In the genomic region with DNA sequence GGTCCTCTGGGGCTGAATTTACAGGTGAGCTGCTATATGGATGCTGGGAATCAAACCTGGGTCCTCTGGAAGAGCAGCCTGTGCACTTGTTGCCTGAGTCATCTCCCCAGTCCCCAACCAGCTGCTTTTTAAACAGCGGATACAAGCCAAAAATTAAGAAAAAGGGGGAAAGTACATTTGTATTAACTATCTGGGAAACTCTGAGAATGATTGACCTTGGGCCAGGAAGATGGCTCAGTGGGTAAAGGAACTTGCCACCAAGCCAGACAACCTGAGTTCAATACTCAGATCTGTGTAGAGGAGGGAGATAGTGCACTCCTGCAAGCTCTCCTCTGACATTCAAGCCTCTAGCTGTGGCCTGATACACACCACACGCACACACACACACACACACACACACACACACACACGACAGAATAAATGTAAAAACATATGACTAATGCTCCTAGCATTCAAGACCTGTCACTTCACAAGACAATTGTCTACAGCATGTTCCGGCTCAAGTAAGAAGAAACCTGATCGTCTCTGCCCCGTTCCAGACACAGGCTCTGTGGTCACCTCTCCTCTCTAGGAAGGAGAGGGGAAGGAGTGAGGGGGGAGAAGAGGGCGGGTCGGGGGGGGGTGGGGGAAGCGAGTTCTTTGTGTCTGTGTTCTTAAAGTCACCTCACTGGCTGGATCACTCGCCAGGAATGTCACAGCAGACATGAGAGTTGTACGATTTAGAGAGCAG, we compare ENCODE assay signal across 17 mouse cellular contexts. TPM values are rescaled to one million over a fixed set of nuclear protein-coding genes. Genes with fewer than 3 reads are reported as not detected.
DNase-seq lines count a peak whose midpoint lies in the region; ATAC-seq lines count a peak whose summit lies in the region.
"Had no signal": no experiment of that assay in that cellular context is flagged by ENCODE, and none has a peak within 500 bp of the region (broad histone marks: within the 10 kb centered on the region; RNA-seq: fewer than 3 reads in every experiment).

No protein-coding gene starts in this region.

- no peak overlapping the region for H3K4me3 ChIP-seq in lung, embryonic 16.5 days (ENCODE audit: low read length)
- H3K4me3 ChIP-seq in embryonic facial prominence, embryonic 11.5 days (ENCODE audit: low read depth, low read length), result no peak overlapping the region
- H3K4me3 ChIP-seq: heart, embryonic 10.5 days; hindbrain, embryonic 15.5 days; neural tube, embryonic 13.5 days had no signal

- 17% methylated on average over 11 of the region's 11 CpGs for WGBS in lung, embryonic 16.5 days
- 21% methylated on average over 11 of the region's 11 CpGs for WGBS in embryonic facial prominence, embryonic 11.5 days

- no peaks in the 10 kb centered on the region for H3K9me3 ChIP-seq in lung, embryonic 16.5 days (ENCODE audit: control insufficient read depth, low read length)
- no peaks in the 10 kb centered on the region for H3K9me3 ChIP-seq in embryonic facial prominence, embryonic 11.5 days (replicated peaks; ENCODE audit: control insufficient read depth, low read length)
- H3K9me3 ChIP-seq: heart, embryonic 10.5 days; hindbrain, embryonic 15.5 days; neural tube, embryonic 13.5 days had no signal

- H3K27ac ChIP-seq in lung, embryonic 16.5 days (ENCODE audit: low read length), result no peak overlapping the region
- H3K27ac ChIP-seq in embryonic facial prominence, embryonic 11.5 days (replicated peaks; ENCODE audit: low read depth, low read length), result no peak overlapping the region
- H3K27ac ChIP-seq: heart, embryonic 10.5 days; hindbrain, embryonic 15.5 days; neural tube, embryonic 13.5 days had no signal

- H3K9ac ChIP-seq in lung, embryonic 16.5 days (ENCODE audit: low read length), result no peak overlapping the region
- H3K9ac ChIP-seq in embryonic facial prominence, embryonic 11.5 days (replicated peaks; ENCODE audit: low read length), result no peak overlapping the region
- H3K9ac ChIP-seq: hindbrain, embryonic 15.5 days; neural tube, embryonic 13.5 days had no signal

- peaks cover 7% of the 10 kb centered on the region; the same call in 1 of the 2 replicates for H3K4me1 ChIP-seq in lung, embryonic 16.5 days (replicated peaks; ENCODE audit: control insufficient read depth, insufficient read depth, low read length)
- peaks cover 4% of the 10 kb centered on the region; the same call in 1 of the 2 replicates for H3K4me1 ChIP-seq in embryonic facial prominence, embryonic 11.5 days (ENCODE audit: control insufficient read depth, insufficient read depth, low read length)

- 0 out of 2 replicates have a peak, but pooled peaks have one; percentile 29 for ATAC-seq in lung, embryonic 16.5 days (ENCODE audit: low read depth)
- peak; percentile 51; the same call in 1 of the 2 replicates for ATAC-seq in embryonic facial prominence, embryonic 11.5 days (replicated peaks; ENCODE audit: insufficient number of reproducible peaks, low FRiP score, low TSS enrichment, low read depth)

- no peak overlapping the region for H3K4me2 ChIP-seq in lung, embryonic 16.5 days (ENCODE audit: low read depth, low read length)
- H3K4me2 ChIP-seq in embryonic facial prominence, embryonic 11.5 days (ENCODE audit: low read depth, low read length), result no peak overlapping the region
- H3K4me2 ChIP-seq: hindbrain, embryonic 15.5 days; neural tube, embryonic 13.5 days had no signal

- peaks cover 19% of the 10 kb centered on the region for H3K27me3 ChIP-seq in lung, embryonic 16.5 days (ENCODE audit: control insufficient read depth, insufficient read depth, low read depth, low read length)
- peaks cover 16% of the 10 kb centered on the region for H3K27me3 ChIP-seq in embryonic facial prominence, embryonic 11.5 days (ENCODE audit: control insufficient read depth, insufficient read depth, low read length)

- no peaks in the 10 kb centered on the region for H3K36me3 ChIP-seq in lung, embryonic 16.5 days (ENCODE audit: control insufficient read depth, insufficient read depth, low read length)
- no peaks in the 10 kb centered on the region for H3K36me3 ChIP-seq in embryonic facial prominence, embryonic 11.5 days (replicated peaks; ENCODE audit: control insufficient read depth, insufficient read depth, low read depth, low read length)
- H3K36me3 ChIP-seq: heart, embryonic 10.5 days; hindbrain, embryonic 15.5 days; neural tube, embryonic 13.5 days had no signal

- DNase-seq in embryo, embryonic 10.5 days (ENCODE audit: low spot score), result peak; percentile 40
- DNase-seq in embryo, embryonic 10 days (ENCODE audit: low spot score), result no peak
- DNase-seq in lung, postnatal 36 days, result no peak
- DNase-seq in embryonic facial prominence, embryonic 11.5 days (ENCODE audit: low spot score), result peak; percentile 57
- peak; percentile 48 for DNase-seq in mesoderm, embryonic 11.5 days (ENCODE audit: low read depth, low spot score)
- no peak for DNase-seq in layer of hippocampus, adult 18-20 months (ENCODE audit: low spot score in 2 of 2)
- no peak for DNase-seq in cerebellum, postnatal 14 days
- DNase-seq: adrenal gland, adult 2 months; cerebellum, adult 2 months; gastrocnemius, postnatal 14 days; heart, postnatal 14 days; right cerebral cortex, postnatal 4 days; thymus, adult 18-20 months had no signal

RNA-seq across cellular contexts. Expression of a gene that starts 35.2 kb away (rescaled TPM):
- 6.0 and 6.9 TPM in 2 replicates for polyA plus RNA-seq in lung, embryonic 16.5 days (2015; fragmentation: Nextera tagmentation; extraction: Ambion mirVana)
- 27.2 and 32.0 TPM in 2 replicates for polyA plus RNA-seq in embryonic facial prominence, embryonic 11.5 days (2014; fragmentation: Nextera tagmentation; extraction: Ambion mirVana)
- 1 to 10 TPM; 1.8 to 2.8 TPM for total RNA-seq in layer of hippocampus, adult 18-20 months (2021)

RNA-seq across cellular contexts. Expression of a gene that starts 56.1 kb away (rescaled TPM):
- polyA plus RNA-seq in lung, embryonic 16.5 days (2015; fragmentation: Nextera tagmentation; extraction: Ambion mirVana), result 12.7 and 13.1 TPM in 2 replicates
- polyA plus RNA-seq in embryonic facial prominence, embryonic 11.5 days (2014; fragmentation: Nextera tagmentation; extraction: Ambion mirVana), result 2.8 and 3.8 TPM in 2 replicates
- total RNA-seq in layer of hippocampus, adult 18-20 months (2021), result 1 to 10 TPM in 1 of 2 experiments, under 1 TPM in 1; 0.99 to 1.5 TPM

Comparison
In these comparisons a context has a peak if more than half of its experiments do, and no peak if none do; other contexts are left out.
1. DNase-seq: peak in embryo, embryonic 10.5 days (single experiment), embryonic facial prominence, embryonic 11.5 days (single experiment) and mesoderm, embryonic 11.5 days (single experiment); none in embryo, embryonic 10 days (single experiment), lung, postnatal 36 days (single experiment), layer of hippocampus, adult 18-20 months (0 of 2) and cerebellum, postnatal 14 days (0 of 2).